Mouse (Mus musculus) hindbrain, embryonic 10.5 days (tissue): ENCODE measurements around the gene Nxf1. TPM values are rescaled to one million over a fixed set of nuclear protein-coding genes. Genes with fewer than 3 reads are reported as not detected.

ENCODE experiments used
- DNase-seq: peaks from one replicate; pipeline ENCODE4 v3.0.0-alpha.2; 2017; ENCODE audit warnings: low spot score
- H3K27ac ChIP-seq: fragments of 300-500 bp; sonication (generic); 2 replicates; pipeline ENCODE4 v1.5.1; 2016; ENCODE audit warnings: mild to moderate bottlenecking, moderate library complexity
- H3K27me3 ChIP-seq: fragments of 300-500 bp; sonication (generic); 2 replicates; pipeline ENCODE4 v1.6.1; 2016; ENCODE audit warnings: mild to moderate bottlenecking; ENCODE audit not compliant: poor library complexity, insufficient read depth, severe bottlenecking
- H3K36me3 ChIP-seq: fragments of 300-500 bp; sonication (generic); 2 replicates; pipeline ENCODE4 v1.6.1; 2016; ENCODE audit warnings: mild to moderate bottlenecking, moderate library complexity
- H3K4me1 ChIP-seq: fragments of 300-500 bp; sonication (generic); replicated peaks from 2 replicates; pipeline ENCODE4 v1.6.1; 2016; ENCODE audit warnings: mild to moderate bottlenecking
- H3K4me3 ChIP-seq: fragments of 300-500 bp; sonication (generic); 2 replicates; pipeline ENCODE4 v1.5.1; 2016; ENCODE audit warnings: mild to moderate bottlenecking, moderate library complexity
- H3K9me3 ChIP-seq: fragments of 300-500 bp; sonication (generic); 2 replicates; pipeline ENCODE4 v1.6.1; 2016; ENCODE audit warnings: mild to moderate bottlenecking, moderate library complexity
- WGBS: fragments of 180-500 bp; shearing (Covaris S2); methylation state at CpG from one replicate; pipeline ENCODE4 v1.1.7; 2016; 5-methylcytosine and 5-hydroxymethylcytosine counted together
- polyA plus RNA-seq: library from polyadenylated mRNA; unstranded; fragments of >200 nt; fragmentation: Nextera tagmentation; extraction: Ambion mirVana; gene quantifications from 2 replicates; pipeline ENCODE4 v1.2.1, GENCODE M21; 2016

Nxf1 gene
- polyA plus RNA-seq, 1 experiment from 2014 or later, result 233 TPM

DNA sequence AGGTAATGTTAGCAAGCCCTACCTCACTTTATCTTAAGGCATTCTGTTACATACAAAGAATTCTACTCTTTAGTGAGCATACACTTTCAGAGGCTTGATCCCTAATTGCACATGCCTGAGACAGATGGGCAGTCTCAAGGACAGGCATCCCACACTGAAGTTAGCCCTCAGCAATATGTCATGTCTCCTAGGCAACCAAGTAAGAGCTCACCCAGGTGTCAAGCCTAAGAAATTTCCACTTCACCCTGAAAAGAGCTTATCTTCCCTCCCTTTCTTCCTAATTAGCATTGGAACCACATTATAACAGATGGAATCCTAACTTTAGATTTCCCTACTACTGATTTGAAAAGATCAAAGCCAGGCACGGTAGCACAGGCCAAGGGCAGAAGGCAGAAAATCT lies 32.3 kb downstream of the Nxf1 start:
- 69% methylated on average over 1 of the region's 1 CpGs for WGBS
- H3K27ac ChIP-seq, result no peak overlapping the region
- H3K36me3 ChIP-seq, result peaks cover 40% of the 10 kb centered on the region
- no peak for DNase-seq
- no peak overlapping the region for H3K4me3 ChIP-seq
- H3K9me3 ChIP-seq, result peaks cover 2% of the 10 kb centered on the region; the same call in 1 of the 2 replicates
- H3K4me1 ChIP-seq, result peaks cover 23% of the 10 kb centered on the region
- H3K27me3 ChIP-seq, result no peaks in the 10 kb centered on the region

DNA sequence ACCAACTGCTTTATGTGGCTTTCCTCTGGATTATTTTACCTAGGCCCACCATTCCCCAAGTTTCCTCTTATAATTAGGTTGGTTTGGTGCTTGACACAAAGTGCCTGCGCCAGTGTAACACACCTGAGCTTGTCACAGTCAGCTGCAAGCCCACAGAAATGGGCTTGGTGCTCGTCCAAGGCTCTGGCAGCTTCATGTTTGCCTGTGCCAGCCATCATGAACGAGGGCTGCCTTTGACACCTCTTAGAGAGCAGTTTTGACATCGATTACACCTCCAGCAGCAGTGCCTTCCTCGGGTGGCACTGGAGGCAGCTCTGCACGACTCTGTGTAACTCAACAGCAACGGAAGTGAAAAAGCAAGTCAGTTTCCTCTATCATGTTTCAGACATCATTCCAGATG lies 33.3 kb downstream of the Nxf1 start:
- Histone ChIP-seq H3K27me3 (no peaks in the 10 kb centered on the region), H3K9me3 (peaks cover 2% of the 10 kb centered on the region; the same call in 1 of the 2 replicates), H3K4me3 (no peak overlapping the region), H3K36me3 (peaks cover 47% of the 10 kb centered on the region), H3K4me1 (peaks cover 19% of the 10 kb centered on the region), H3K27ac (no peak overlapping the region)
- no peak for DNase-seq
- WGBS, result 84% methylated on average over 7 of the region's 7 CpGs

DNA sequence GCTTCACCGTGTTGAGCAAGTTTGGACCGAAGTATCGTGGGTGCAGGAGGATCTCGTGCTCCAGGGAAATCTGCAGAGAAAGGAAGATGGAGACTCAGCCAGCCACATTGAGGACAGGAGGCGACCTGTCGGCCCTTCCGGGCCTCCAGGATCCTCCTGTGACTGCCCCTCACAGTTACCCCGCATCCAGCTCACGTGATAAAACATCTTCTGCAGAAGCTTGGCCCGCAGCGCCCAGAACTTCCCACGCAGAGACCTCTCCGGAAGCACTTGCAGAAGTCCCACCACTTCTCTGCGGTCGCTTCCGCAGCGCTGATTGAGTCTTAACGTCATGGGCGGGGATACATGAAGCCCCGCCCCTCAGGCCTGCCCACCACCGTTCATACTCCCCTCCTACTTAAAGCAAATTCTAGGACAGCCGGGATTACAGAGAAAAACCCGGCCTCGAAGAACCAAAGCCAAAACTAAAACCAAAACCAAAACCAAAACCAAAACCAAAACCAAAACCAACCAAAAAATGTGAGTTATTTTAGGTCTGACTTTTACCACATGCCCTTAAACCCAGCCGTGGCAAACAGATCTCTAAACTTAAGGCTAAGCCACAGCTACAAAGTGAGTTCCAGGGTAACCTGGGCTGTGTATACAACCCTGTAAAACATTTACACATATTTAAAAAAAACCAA lies 41.5 kb downstream of the Nxf1 start, which contains the start of gene Polr2g:
Gene Polr2g (minus strand): TSS at position 314 of the 683 bp plus-strand sequence.
- Histone ChIP-seq H3K4me1 (peaks cover 29% of the 10 kb centered on the region), H3K36me3 (peaks cover 34% of the 10 kb centered on the region), H3K9me3 (peaks cover 1% of the 10 kb centered on the region; the same call in 1 of the 2 replicates), H3K4me3 (peak within 1 kb of the TSS; percentile 86), H3K27me3 (no peaks in the 10 kb centered on the region), H3K27ac (peak within 1 kb of the TSS; percentile 91)
- DNase-seq, result peak; percentile 88
- 1% methylated on average over 25 of the region's 25 CpGs for WGBS

DNA sequence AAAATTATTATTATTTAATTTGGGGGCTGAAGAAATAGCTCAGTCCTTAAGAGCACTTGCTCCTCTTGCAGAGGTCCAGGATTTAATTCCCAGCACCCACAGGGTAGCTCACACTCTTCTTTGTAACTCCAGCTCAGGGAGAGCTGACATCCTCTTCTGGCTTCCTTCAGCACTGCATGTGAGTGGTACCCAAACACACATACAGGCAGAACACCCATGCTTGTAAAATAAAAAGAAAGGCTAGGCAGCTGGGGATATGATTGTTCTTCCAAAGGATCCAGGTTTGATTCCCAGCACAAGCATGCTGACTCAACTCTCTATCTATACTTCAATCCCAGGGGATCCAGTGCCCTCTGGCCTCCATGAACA lies 42.1 kb downstream of the Nxf1 start:
- no peaks in the 10 kb centered on the region for H3K9me3 ChIP-seq
- no peaks in the 10 kb centered on the region for H3K27me3 ChIP-seq
- H3K4me3 ChIP-seq, result peak overlapping the region; percentile 86; the same call in 1 of the 2 replicates
- peaks cover 34% of the 10 kb centered on the region for H3K4me1 ChIP-seq
- no peak for DNase-seq
- peaks cover 34% of the 10 kb centered on the region for H3K36me3 ChIP-seq
- H3K27ac ChIP-seq, result peak overlapping the region; percentile 91; the same call in 1 of the 2 replicates

DNA sequence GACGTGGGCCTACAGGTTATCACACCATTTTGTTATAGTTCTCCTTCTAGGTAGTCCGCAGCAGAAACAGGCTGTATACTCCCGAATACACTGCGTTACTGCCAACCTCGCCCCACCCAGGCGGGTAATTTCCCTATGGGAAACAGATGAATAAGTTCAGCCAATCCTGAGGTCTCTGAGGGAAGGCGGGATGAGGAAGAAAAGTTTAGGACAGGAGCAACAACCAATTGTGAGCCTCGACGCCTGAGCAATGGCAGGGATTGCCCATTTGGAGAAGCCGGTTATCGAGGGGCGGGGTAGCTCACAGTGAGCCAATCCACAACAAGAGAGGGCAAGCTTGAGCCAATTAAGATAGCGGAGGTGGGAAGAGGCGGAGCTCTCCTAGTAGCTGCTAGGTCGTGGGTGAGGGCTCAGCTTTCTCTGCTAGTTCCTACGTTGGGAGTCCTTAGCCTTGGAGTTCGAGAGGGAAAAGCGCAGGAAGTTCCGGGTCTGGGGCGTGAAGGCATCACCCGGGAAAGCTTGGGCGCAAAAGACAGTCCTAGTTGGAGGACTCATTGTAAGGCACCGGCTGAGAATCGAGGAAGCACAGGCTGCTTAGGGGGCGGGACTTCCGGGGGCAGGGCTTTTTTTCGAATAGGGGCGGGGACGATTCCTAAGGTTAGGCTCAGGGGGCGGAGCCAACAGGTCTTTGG lies 45.4 kb downstream of the Nxf1 start, which contains the start of gene Zbtb3:
Gene Zbtb3 (plus strand): TSS at position 426 of the 692 bp plus-strand sequence.
- Histone ChIP-seq H3K4me1 (peaks cover 32% of the 10 kb centered on the region), H3K9me3 (no peaks in the 10 kb centered on the region), H3K27me3 (no peaks in the 10 kb centered on the region), H3K4me3 (peak within 1 kb of the TSS; percentile 69), H3K27ac (peak within 1 kb of the TSS; percentile 94), H3K36me3 (peaks cover 41% of the 10 kb centered on the region)
- under 1% methylated on average over 30 of the region's 30 CpGs for WGBS
- DNase-seq, result peak; percentile 96

DNA sequence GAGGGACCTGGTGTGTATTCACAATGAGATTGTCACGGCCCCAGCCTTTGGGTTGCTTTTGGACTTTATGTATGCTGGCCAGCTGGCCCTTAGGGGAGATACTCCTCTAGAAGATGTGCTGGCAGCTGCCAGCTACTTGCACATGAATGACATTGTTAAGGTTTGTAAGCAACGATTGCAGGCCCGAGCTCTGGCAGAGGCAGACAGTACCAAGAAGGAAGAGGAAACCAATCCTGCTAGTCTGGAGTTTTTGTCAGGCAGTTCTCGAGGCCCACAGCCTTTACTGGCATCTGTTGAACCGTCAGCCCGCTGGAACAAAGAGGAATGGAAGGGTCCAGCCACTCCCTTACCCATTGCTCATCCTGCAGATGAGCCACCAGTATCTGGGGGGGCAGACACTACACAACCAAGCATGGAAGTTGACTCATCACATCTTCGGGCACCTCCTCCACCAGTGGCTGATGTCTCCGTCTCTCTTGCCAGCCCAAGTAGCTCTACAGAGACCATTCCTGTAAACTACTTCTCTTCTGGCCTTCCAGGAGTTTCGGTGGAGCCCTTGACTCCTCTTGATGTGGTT lies 46.4 kb downstream of the Nxf1 start:
- H3K27ac ChIP-seq, result peak overlapping the region; percentile 94
- peaks cover 25% of the 10 kb centered on the region for H3K4me1 ChIP-seq
- no peak for DNase-seq
- H3K36me3 ChIP-seq, result peaks cover 52% of the 10 kb centered on the region
- 91% methylated on average over 9 of the region's 9 CpGs for WGBS
- H3K4me3 ChIP-seq, result peak overlapping the region; percentile 69
- H3K9me3 ChIP-seq, result no peaks in the 10 kb centered on the region
- H3K27me3 ChIP-seq, result no peaks in the 10 kb centered on the region

DNA sequence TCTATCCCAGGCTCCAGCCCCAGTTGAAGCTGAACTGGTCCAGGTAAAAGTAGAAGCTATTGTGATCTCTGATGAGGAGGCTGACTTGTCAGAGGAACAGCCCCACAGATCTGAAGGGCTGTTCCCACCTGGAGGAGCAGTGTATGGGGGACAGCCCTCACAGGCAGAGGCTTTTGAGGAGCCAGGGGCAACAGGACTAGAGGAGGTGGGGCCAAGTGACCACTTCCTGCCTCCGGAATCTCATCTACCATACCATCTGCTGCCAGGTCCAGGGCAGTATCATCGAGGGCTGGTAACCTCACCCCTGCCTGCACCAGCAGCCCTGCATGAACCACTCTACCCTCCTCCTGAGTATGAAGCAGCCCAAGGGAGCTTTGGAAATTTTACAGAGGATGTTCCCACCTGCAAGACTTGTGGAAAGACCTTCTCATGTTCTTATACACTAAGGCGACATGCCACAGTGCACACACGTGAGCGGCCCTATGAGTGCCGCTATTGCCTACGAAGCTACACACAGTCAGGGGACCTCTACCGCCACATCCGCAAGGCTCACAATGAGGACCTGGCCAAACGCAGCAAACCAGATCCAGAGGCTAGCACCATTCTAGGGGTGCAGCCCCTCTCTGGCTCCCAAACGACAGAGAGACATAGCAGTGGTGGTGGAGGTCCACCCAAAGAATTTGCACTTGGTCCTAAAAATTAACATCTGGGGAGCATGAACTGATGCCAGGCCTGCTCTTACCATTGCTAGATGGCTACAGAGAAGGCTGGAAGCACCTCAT lies 47.2 kb downstream of the Nxf1 start:
- Histone ChIP-seq H3K4me3 (0 out of 2 replicates have a peak overlapping the region, but pooled peaks have one; percentile 69), H3K9me3 (no peaks in the 10 kb centered on the region), H3K27me3 (no peaks in the 10 kb centered on the region), H3K4me1 (peaks cover 19% of the 10 kb centered on the region), H3K36me3 (peaks cover 59% of the 10 kb centered on the region), H3K27ac (no peak overlapping the region)
- no peak for DNase-seq
- WGBS, result 90% methylated on average over 11 of the region's 11 CpGs

DNA sequence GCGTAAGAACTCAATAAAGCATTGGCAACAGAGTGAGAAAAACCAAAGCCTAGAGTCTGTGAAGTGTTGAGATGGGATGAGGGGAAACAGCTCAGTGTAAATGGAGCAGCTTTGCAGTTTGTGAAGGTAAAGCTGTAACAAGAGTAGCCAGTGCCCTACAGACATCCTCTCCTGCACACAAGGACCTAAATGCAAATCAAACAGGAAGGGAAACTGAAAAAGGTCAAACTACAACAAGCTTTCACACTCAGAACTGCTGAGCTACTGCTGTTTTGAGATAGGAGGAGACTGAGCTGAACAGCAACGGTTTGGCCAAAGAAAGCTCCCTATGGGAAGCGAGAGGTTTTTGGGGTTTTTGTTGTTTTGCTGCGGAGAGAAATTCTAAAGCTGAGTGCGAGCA lies 49.9 kb downstream of the Nxf1 start:
- DNase-seq, result no peak
- Histone ChIP-seq H3K4me3 (no peak overlapping the region), H3K36me3 (peaks cover 86% of the 10 kb centered on the region), H3K9me3 (no peaks in the 10 kb centered on the region), H3K4me1 (peaks cover 16% of the 10 kb centered on the region), H3K27ac (no peak overlapping the region), H3K27me3 (no peaks in the 10 kb centered on the region)
- 91% methylated on average over 5 of the region's 5 CpGs for WGBS

DNA sequence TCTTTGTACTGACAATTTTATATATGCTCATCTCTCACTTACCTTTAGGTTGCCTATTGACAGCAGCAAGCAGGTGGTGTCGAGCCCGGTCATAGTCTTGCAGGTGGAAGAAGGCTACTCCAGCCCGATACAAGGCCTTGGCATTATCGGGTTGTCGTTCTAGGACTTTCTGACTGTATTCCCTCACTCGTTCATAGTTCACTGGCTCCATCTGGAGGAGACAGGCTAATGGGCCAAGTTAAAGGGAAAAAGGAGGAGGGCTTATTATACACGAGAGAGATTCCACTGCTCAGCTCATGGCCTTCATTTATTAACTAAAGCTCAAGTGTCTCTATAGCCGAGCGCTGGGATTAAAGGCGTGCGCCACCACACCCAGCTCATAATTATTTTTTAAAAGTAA lies 58.9 kb downstream of the Nxf1 start:
- no peak overlapping the region for H3K27ac ChIP-seq
- no peak for DNase-seq
- 90% methylated on average over 11 of the region's 11 CpGs for WGBS
- H3K4me3 ChIP-seq, result no peak overlapping the region
- peaks cover 27% of the 10 kb centered on the region for H3K4me1 ChIP-seq
- H3K36me3 ChIP-seq, result peaks cover 62% of the 10 kb centered on the region
- H3K27me3 ChIP-seq, result no peaks in the 10 kb centered on the region
- H3K9me3 ChIP-seq, result no peaks in the 10 kb centered on the region

DNA sequence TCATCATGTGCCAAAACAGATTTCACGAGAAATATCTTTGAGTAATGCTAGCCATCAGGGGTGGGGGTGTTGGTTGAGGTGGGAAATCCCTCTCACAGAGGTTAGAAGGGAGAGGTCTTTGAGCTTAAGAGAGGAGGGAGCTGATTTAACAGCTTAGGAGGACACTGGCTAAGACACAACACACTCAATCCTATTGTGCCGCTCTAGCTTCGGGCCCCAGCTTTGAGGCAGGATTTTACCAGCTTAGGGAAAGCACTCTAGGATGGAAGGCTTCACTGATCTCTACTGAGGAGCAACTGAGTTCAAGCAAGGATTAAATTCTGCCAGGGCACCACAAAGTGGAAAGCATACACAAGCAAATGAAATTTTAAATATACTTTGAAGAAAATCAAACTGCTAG lies 60.1 kb downstream of the Nxf1 start:
- no peak for DNase-seq
- WGBS, result 83% methylated on average over 3 of the region's 3 CpGs
- H3K36me3 ChIP-seq, result peaks cover 55% of the 10 kb centered on the region
- peak overlapping the region; percentile 100 for H3K4me3 ChIP-seq
- H3K9me3 ChIP-seq, result no peaks in the 10 kb centered on the region
- no peaks in the 10 kb centered on the region for H3K27me3 ChIP-seq
- H3K27ac ChIP-seq, result no peak overlapping the region
- H3K4me1 ChIP-seq, result peaks cover 36% of the 10 kb centered on the region

DNA sequence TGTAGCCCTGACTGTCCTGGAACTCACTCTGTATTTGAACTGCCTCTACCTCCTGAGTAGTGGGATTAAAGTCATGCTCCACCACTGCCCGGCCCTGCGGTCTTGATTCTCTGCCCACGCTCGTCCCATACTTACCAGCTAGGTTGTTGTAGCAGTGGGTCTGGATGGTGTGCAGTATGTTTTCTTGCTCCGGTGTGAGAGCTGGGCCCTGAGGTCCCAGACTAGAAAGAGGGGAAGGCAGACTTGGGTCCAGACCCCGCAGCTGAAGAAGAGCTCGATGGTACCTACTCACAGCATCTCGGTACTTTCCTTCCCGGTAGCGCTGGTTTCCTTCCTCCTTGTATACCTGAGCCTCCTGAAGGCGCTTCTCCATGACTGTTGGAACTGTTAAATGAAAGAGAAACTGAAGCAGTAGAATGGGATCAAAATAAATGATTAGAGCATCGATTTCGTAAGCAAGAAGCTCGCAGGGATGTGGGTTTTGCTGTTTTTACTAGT lies 61.5 kb downstream of the Nxf1 start:
- H3K4me1 ChIP-seq, result peaks cover 48% of the 10 kb centered on the region
- peaks cover 54% of the 10 kb centered on the region for H3K36me3 ChIP-seq
- no peaks in the 10 kb centered on the region for H3K9me3 ChIP-seq
- 37% methylated on average over 14 of the region's 14 CpGs for WGBS
- no peak for DNase-seq
- no peaks in the 10 kb centered on the region for H3K27me3 ChIP-seq
- H3K4me3 ChIP-seq, result peak overlapping the region; percentile 100
- peak overlapping the region; percentile 98 for H3K27ac ChIP-seq

DNA sequence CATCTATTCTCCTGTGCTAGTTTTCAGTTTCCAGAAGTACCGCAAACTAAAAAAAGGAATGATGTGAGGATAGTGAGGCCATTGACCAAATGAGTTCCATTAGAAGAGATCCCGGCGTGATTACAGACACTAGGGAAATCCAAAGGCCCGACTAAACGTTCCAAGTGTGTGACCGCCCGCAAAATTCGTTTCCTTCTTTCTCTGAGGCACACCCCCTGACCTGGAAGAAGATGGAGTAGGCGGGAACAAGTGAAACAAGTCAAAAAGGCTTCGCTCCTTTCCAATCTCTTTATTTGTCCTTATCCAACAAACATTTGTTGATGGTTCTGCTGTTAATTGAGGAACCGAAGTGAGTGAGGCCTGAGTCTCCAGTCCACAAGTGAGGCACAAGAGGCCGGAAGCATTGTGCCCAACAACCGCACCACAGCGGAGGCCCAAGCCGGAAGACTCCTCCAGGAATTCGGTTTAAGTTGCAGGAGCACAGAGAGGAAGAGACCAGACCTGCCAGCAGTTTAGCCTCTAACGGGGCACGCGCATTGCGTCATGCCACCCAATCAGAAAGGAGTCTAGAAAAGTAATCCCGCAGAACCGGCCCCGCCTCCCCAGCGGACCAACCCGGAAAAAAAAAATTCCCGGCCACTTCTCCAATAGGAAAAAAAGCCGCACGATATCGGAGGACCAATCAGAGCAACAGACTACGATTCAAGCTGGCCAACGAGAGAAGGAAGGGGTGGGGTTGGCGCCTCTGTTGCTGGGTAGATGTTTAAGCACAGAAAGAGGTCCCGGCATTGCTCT lies 62.1 kb downstream of the Nxf1 start, which contains the start of gene Ttc9c:
Gene Ttc9c (minus strand): TSS at position 533 of the 795 bp plus-strand sequence.
- WGBS, result under 1% methylated on average over 33 of the region's 33 CpGs
- peak; percentile 97 for DNase-seq
- Histone ChIP-seq H3K36me3 (peaks cover 54% of the 10 kb centered on the region), H3K4me3 (peak within 1 kb of the TSS; percentile 100), H3K9me3 (no peaks in the 10 kb centered on the region), H3K4me1 (peaks cover 48% of the 10 kb centered on the region), H3K27ac (peak within 1 kb of the TSS; percentile 98), H3K27me3 (no peaks in the 10 kb centered on the region)
